Mouse (Mus musculus) liver, embryonic 14.5 days (tissue): ENCODE measurements around the gene Cacng1.

Experiments
- CTCF ChIP-seq: IDR thresholded peaks from 2 replicates; pipeline ENCODE4 v1.5.1; 2016; ENCODE audit warnings: antibody characterized with exemption, low read depth, control low read depth
- EP300 ChIP-seq: IDR thresholded peaks from 2 replicates; pipeline ENCODE4 v1.6.1; 2016; ENCODE audit warnings: antibody characterized with exemption, low read depth

- TF ChIP-seq CTCF (no peak), EP300 (no peak)
Observed at GRCm38 (mm10) chr11:107688480-107688879, 27.8 kb downstream of the Cacng1 start.
